Mouse (Mus musculus) gastrocnemius, postnatal 25 days (tissue): ENCODE results near the gene Kri1. TPM values are rescaled to one million over a fixed set of nuclear protein-coding genes. Genes with fewer than 3 reads are reported as not detected.
"Not testable (repeated sequence)": the region's sequence is repeated elsewhere in the genome, so short reads cannot be mapped to it uniquely, and the experiment has no call there.

Experiments
- DNase-seq: peaks from one replicate; pipeline ENCODE4 v3.0.0; 2022
- long read RNA-seq, 2 experiments: library from polyadenylated mRNA; stranded (forward); transcript quantifications; one replicate each; pipeline ENCODE4 v2.0.0; 2021
- total RNA-seq, 2 experiments: library from RNA; stranded (reverse); gene quantifications; 1 replicate in 1 of 2; 2 replicates in 1 of 2; pipeline ENCODE4 v1.2.3; 2021

Gene Kri1
- 1 to 10 TPM; 8.3 to 8.5 TPM for total RNA-seq
- long read RNA-seq, experiment 1, partial matches to known transcripts, result 0 of 4 reads
- long read RNA-seq, experiment 1, other reads (novel, unspliced or antisense), result 1 of 4 reads
- long read RNA-seq, experiment 2, partial matches to known transcripts, result 5 of 6 reads
- long read RNA-seq, experiment 2, other reads (novel, unspliced or antisense), result 1 of 6 reads

DNA sequence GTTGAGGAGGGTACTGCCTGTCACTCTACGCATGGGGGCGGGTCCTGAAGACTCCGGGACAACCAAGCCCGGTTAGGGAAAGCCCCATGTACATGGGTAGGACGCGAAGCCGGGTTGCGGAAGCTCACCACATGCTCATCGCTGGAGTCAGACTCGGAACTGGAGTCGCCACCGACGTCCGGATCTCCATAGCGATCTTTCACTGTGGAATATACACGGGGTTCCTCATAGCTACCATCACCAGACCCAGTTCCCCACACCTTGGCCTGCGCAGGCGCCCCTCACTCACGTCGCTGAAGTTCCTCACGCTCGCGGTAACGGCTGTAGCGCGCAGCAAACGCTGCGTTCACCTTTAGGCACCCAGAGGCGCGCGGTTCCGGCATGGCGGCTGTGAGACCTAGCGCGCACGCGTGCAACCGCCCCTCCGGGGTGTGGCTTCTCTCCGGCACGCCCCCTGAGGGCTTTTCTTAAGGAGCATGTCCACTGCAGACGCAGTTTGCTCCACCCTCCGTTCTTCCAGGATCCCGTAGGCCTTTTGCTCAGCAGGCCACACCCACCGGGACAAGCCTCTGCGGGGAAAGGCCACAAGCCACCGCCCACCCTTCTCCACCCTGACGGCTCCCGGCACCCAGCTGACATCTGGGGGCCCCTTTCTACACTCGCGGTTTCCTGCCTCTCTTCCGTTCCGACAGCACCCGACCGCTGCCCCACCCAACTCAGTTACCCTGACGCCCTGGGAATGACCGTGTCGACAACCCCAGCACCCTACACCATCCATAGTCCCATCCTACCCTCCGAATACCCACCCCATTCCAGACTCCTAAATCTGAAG lies at the start of gene Kri1:
Gene Kri1 (minus strand): TSS at position 399 of the 832 bp plus-strand sequence.
- DNase-seq, result peak; percentile 98

DNA sequence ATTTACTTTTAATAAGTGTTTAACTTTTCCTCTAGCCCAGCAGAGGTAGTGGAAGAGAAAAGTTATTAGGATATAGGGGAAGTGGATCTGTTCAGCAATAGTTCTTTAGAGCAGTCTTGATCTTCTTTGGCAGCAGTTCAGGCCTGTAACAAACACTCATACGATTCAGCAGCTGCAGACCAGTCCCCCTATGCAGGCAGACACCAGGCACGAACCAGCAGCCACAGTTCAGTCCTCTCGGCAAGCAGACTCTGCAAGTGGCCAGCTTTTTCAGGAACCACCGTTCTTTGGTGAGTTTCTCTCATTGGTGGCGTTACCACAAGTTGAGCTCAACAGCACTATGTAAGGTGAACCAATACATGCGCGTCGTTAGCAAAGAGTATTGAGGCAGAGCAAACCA lies 48.7 kb upstream of the Kri1 start:
- DNase-seq, result no peak

DNA sequence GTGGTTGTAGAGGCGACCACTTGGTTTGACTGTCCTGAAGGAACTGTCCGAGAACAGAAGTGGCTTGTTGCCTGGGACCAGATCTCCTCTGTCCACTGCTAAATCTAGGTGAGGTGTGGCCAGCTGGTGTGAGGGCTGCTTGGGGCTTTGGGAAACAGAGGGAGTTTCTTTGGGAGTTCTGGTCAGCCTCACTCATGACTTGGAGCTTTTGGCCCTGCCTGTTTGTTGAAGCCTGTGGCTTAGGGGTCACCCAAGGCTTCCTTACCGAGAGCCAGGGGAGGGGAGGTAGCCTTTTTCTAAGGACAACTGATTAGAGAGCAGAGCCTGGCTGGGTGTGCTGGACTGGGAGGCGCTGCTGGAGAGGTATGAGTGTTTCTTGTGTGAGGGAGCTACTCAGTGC lies 47.6 kb upstream of the Kri1 start:
- no peak for DNase-seq

DNA sequence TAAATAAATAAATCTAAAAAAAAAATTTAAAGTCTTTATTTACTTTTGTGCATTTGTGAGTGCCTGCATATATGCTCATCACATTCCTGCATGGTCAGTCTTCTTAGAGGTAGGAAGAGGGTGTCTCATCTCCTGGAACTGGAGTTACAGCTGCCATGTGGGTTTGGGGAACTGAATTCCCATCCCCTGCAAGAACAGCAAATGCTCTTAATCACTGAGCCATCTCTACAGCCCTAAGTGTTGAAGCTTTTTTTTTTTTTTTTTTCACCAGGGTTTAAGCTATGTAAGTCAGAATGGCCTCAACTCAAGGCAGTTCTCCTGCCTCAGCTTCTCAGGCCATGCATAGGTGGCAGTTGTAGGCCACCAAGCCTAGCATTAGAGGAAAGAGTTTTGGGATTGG lies 47.0 kb upstream of the Kri1 start:
- no peak for DNase-seq

DNA sequence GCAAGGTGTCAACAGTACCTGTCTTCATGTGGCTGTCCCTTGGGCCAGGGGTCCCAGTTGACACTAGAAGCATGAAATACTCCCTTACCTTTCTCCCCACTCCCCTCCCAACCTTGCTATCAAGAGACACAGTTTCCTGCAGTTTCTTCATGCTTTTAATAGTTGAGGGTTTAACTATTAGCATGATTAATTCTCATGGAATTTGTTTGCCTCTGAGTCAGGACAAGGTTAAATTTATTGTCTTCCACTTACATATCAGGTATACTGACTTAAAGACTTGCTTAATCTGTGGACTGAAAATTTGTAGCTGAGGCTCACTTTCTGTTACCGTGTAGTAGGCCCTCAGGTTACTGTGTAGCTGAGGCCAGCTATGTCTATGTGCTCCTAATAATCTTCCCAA lies 45.8 kb upstream of the Kri1 start:
- no peak for DNase-seq

DNA sequence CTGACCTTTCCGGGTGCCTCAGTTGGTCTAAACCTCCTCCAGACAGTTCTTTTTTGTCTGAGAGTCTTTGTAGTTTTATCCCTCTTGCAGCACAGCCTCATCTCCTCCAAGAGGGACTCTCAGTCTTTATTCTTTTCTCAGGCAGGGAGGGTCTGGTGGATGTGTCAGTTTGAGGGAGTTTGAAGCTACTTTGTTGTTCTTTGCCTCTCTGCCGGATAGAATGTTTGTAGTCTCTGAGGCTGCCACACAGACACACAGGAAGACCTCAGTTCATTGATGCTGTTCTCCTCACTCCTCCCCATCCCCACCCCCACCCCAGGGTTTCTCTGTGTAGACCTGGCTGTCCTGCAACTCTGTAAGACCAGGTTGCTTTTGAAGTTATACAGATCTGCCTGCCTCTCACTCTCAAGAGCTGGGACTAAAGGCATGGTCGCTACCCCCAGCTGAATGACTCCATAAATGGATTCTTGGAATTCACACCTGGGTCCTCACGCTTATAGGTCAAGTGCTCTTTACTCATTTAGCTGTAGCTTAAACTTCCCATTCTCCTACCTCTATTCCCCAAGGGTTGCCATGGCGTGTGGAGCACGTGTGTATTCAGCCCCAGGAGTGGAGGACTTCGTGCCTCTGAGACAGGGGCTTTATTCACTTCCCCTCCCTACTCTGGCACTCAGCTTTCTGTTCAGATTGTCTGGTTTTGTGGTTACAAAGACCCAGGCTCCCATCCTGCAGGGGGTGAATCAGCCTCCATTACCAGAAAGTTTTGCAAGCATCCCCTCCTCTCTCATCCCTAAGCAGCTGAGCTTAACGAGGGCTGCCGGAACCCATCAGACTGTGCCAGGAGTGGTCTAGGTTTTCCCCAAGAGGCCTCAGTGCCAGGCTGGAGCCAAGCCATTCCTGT lies 44.6 kb upstream of the Kri1 start:
- DNase-seq, result no peak

DNA sequence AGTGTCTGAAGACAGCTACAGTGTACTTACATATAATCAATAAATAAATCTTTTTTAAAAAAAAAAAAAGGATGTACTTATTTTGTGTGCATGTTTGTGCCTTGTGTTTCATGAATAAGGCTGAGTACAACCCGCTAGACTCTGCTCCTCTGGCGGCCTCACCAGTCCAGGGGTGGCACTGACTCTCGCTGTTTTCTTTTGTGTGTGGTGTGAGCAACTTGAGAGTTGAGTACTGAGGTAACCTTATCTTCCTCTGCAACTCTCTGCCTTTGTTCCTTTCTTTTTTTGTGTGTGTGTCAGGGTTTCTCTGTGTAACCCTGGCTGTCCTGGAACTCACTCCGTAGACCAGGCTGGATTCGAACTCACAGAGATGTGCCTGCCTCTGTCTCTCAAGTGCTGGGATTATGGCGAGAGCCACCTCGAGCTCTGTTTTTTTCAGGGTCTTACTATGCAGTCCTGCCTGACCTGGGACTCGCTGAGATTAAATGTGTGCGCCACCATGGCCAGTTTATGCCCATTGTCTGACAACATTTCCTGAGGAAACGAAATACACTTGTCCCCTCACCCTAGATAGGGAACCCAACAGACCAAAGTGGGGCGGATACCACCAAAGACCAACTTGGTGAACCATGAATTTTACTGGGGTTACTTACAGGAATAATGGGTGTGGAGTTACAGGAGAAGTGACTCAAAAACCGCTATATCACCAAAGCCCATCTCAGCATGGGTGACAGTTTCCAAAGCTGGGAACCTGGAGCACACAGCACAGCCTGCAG lies 43.8 kb upstream of the Kri1 start:
- DNase-seq, result no peak

DNA sequence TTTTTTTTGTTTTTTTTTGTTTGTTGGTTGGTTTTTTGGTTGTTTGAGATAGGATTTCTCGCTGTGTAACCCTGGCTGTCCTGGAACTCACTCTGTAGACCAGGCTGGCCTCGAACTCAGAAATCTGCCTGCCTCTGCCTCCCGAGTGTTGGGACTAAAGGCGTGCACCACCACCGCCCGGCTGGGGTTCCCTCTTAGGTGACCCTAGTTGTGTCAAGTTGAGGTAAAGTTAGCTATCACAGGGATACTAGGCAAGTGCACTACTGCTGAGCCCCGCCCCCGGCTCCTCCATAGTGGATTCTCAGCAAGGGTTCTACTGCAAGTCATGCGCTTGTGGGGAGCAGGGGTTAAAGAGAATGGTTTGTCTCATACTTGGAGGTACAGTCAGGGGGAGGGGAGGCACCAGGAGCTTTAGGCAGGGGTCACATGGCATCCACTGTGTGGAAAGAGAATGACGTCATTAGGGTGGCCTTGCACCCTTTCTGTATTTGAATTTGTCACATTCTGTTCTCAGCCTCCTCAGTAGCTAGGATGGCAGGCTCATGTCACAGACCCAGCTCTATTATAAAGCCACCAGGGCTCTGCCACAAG lies 42.0 kb upstream of the Kri1 start:
- no peak for DNase-seq

DNA sequence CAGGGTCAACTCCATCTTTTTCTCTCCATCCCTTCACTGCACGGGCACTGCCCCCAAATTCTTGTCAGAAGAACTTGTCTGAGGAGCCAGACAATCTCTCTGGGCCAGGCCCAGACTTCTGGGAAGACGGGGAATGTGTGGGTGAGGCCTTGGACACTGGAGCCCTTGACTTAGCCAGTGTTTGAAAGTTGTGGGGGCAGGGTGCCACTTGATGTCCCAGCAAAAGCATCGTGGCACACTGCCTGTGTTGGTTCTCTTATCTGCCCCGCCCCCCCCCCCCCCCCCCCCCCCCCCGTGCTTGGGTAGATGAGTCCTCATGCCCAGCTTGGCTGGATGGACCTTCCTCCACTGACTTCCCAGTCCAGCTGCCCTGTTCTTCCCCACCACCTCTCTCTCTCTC lies 41.3 kb upstream of the Kri1 start:
- DNase-seq, result peak; percentile 60

DNA sequence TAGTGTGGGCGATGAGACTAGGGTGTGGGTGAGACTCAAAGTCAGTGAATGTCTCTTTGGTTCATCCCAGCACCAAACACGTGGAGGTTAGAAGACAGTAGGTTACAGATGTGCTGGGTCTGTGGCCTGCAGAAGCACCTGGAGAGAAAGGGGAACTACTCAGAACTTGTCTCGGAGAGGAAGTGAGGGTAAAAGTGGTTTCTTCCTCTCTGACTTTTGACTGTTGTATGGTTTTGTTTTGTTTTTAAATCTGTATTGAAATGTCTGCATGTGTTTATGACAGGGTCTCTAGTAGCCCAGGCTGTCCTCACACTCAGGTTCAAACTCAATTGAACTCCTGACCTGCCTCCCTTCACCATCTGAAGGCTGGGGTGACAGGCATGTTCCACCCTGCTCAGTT lies 40.3 kb upstream of the Kri1 start:
- DNase-seq, result no peak

DNA sequence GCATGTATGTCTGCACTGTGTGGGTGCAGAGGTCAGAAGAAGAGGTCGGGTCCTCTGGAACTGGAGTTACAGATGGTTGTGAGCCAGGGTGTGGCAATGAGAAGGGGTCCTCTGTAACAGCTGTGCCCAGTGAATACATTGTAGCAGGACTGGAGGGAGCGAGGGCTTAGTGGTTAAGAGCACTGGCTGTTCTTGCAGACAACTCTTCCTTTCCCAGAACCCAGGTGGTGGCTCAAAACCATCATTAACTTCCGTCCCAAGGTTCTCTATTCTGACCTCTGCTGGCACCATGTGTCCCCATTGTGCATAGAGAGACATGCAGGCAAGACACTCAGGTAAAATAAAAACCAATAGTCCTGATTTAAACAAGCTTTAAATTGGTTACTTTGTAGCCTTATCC lies 39.8 kb upstream of the Kri1 start:
- DNase-seq, result no peak

DNA sequence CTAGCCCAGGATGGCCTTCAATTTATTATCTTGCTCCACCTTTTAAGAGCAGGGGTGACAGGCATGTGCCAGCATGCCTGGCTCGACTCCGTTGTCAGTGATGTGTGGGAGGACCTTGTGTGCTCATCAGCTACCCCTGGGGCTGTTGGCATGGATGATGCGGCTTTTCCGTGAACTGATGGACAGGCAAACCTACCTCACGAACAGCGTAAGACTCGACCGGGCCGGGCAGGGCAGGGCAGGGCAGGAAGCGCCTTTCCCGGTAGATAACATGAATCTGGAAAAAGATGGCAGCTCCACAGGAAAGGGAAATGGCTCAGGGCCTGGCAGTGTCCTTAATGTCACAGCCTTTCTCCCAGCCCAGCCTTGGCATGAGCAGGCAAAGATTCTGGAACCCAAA lies 36.5 kb upstream of the Kri1 start:
- no peak for DNase-seq

DNA sequence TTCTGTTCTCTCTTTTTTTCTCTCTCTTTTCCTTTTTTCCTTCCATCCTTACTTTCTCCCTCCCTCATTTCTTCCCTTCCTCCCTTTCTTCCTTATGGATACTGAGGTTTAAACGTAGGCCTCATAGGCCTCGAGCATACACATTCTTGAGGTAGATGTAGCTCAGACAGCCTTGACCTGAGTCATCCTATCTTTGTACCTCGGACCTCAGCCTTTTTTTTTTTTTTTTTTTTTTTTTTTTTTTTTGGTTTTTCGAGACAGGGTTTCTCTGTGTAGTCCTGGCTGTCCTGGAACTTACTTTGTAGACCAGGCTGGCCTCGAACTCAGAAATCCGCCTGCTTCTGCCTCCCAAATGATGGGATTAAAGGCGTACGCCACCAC lies 35.1 kb upstream of the Kri1 start:
- DNase-seq, result not testable (repeated sequence)

DNA sequence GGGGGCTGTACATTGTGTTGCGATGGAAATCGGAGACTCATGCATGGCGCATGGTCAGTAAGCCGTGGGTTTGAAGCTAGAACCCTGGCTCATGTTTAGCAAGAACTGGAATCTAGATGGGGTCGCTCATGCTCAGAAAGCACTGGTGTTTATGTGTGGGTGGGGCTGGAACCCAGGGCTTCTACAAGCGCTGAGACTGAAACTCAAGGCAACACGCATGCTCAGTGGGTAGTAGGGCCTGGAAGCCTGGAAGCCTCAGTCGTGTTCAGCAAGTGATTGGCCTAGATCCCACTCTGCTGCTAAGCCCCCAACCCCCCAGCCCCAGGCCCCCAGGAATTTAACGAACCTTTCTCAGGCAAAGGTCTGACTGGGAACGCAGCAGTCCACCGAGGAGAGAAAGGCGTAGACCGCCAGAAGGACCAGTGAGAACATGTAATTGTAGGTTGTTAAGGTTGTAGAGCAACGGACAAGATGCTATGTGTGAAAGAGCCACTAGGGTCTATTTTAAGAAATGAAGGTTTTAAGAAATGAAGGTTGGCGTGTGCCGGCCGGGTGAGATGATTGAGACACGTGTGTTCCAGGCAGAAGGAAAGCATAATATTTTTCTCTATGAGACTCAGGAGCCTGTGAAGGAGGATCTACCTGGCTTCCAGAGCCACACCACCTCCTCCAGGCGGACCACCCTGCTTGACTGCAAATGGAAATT lies 34.6 kb upstream of the Kri1 start:
- no peak for DNase-seq

DNA sequence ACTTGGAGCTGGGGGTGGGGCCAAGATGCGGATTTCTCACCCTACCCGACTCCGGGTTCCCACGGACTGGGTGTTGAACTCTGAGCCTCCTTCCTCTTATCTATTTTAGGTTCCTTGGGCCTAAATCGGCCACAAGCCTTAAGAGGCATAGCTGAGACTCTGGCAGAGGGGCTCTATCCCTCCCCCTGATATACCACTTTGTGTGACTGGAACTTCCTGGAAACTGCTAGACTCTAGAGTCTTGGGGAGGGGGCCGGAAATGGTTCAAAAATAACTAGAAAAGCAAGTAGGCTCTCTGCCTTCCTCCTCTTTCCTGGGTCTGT lies 33.7 kb upstream of the Kri1 start:
- DNase-seq, result peak; percentile 33

DNA sequence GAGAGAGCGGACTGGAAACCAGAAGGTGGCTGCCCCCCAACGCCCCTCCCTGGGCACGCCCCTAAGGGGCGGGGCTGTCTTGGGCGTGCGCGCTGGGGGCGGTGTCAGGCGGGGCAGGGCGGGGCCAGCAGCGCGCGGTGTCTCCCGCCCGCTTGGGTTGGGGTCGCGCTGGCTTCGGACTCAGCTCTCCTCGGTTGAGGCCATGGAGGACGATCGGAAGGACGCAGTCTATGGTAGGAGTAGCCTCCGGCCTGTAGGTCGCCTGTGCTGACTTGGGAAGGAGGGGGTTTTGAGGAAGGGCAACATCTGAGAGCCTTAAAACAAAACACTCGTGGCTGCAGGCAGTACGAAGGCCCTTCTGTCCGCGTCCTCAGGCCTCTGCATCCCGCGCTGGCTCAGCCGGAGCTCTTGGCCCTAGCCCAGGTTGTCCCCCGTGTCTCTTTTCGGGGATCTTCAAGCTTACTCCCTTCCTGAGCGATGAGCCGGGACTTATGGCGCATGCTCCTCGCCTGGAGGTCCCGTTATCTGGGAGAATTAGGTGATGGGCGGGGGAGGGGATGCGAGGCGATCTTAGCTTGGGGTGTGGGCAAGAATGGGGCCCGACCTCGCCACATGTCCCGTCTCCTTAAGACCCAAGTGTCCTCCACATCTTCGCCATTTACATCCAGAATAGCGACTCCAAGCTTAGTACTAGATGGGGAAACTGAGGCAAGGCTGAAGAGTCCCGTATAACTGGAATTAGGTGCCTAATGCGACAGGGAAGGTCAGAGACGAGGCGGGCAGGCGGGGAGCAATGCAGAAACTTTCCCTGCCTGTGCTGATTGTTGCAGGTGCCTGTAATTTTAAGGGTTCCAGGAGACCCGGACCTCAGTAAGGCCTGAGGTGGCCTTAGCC lies 33.1 kb upstream of the Kri1 start, which contains the start of gene Slc44a2:
Gene Slc44a2 (plus strand): TSS at position 80 of the 894 bp plus-strand sequence.
- peak; percentile 86 for DNase-seq

DNA sequence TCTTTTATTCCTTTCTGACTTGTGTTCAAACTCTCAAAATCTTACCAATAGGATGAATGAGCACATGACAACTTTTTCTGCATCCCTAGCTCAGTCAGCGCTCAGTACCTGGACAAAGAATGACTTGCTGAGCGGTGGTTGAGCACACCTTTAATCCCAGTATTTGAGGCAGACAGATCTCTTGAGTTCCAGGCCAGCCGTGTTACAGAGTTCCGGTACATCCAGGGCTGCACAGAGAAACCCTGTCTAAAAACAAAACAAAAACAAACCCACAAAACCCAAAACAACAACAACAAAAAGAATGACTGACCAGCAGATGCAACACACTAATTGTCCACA lies 32.5 kb upstream of the Kri1 start:
- DNase-seq, result no peak

DNA sequence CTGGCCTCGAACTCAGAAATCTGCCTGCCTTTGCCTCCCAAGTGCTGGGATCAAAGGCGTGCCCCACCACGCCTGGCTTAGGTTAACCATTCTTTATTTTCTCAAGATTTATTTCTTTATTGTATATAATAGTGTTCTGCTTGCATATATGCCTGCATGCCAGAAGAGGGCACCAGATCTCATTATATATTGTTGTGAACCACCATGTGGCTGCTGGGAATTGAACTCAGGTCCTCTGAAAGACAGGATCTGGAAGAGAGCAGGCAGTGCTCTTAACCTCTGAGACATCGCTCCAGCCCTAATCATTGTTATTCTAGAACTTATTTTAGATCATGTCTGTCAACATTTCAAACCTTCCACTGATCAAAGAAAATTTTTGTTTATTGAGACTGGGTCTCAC lies 31.7 kb upstream of the Kri1 start:
- no peak for DNase-seq

DNA sequence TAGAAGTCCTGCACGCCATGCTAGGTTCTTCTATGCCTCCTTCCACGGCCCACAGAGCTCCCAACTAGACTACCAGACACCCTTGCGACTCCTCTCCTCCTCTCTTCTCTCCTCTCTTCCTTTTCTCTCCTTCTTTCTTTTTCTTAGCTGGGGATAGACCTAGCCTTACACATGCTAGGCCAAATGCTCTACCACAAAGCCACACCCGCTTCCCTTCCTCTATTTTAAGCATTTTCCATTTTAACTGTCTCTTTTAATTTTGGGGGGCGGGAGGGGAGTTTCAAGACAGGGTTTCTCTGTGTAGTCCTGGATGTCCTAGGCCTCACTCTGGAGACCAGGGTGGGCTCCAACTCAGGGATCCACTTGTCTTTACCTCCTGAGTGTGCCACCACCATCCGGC lies 31.0 kb upstream of the Kri1 start:
- no peak for DNase-seq

DNA sequence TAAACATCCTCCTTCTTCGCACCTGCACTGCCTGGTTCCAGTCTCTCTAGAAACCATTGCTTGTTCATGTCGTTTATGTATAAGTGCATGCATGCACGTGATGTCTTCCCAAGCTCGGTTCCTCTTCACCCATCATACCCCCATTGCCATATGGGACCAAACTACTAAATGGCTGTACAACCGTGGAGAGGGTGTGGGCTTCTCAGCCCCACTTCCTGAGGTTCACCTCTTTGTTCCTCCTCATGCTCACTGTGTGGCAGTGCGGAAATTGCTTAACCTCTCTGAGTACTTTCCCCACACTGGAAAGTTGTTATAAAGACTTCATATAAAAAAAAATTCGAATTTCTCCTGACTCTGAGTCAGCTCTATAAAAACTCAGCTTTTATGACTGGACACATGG lies 28.9 kb upstream of the Kri1 start:
- DNase-seq, result no peak
